Mouse (Mus musculus): ENCODE measurements around the gene Setd1b.
"Not testable (repeated sequence)": the region's sequence is repeated elsewhere in the genome, so short reads cannot be mapped to it uniquely, and the experiment has no call there.

The Setd1b gene

GRCm38 (mm10) chr5:123202771-123203170, 60.8 kb downstream of the Setd1b start:
- DNase-seq (ENCODE audit: low spot score), result not testable (repeated sequence)

GRCm38 (mm10) chr5:123203591-123203990, 61.6 kb downstream of the Setd1b start:
- not testable (repeated sequence) for DNase-seq (ENCODE audit: low spot score)

All from testis, postnatal 14 days (tissue).